Mouse (Mus musculus) liver, adult 2 months (tissue): ENCODE results near the gene Prss53.

Experiments
- CTCF ChIP-seq: fragments of 200-500 bp; IDR thresholded peaks from 2 replicates; pipeline ENCODE4 v1.5.1; 2011; ENCODE audit warnings: low read depth, low read length, control low read depth
- POLR2A ChIP-seq: fragments of 200-500 bp; IDR thresholded peaks from 2 replicates; pipeline ENCODE4 v1.6.1; 2011; ENCODE audit warnings: low read length, control low read depth; ENCODE audit not compliant: insufficient read depth; ENCODE audit errors: extremely low read depth

GRCm38 (mm10) chr7:127931351-127932135 lies 40.8 kb upstream of the Prss53 start:
- no peak for TF ChIP-seq CTCF
- TF ChIP-seq POLR2A = no peak
